ENCODE assay signal across 8 mouse cellular contexts in the genomic region with DNA sequence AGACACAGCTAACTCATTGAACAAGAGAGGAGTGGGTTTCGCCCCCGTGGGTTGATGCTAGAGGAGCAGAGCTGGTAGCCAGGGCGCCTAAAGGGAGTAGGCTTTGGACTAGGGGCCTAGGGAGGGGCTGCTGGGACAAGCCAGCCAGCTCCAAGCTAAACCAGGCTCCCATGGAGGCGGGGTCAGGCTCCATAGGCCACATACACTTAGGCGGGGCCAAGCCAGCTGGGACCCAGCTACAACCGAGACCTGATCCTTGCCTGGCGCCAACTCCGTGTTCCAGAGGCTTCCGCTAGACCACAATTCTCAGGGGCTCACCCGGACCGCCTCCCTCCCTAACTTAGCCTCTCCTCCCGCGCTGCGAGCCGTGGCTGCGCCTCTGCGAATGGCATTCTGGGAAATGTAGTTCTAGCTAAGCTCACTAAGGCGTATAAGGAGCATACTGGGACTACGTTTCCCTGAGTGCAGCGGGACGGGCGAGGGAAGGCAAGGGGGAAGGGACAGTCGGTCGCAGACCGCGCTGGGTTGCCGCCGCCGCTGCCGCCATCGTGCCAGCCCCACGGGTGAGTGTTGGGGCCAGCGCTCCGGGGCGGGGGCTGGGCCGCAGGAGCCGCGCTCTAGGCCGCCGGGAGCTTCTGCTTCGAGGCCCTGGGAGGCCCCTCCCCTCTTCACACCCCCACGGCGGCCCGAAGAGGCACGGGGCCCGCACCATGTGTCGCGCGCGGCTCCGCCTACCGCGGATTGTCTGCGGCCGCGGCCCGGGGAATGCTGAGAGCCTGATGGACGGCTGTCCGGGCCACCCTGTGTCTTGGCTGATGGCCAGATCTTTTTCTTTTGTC. TPM values are rescaled to one million over a fixed set of nuclear protein-coding genes. Genes with fewer than 3 reads are reported as not detected.
DNase-seq lines count a peak whose midpoint lies in the region; ATAC-seq and TF ChIP-seq lines count a peak whose summit lies in the region.

A gene (plus strand): TSS at position 438 of the 839 bp plus-strand sequence.

- TF ChIP-seq CTCF in kidney, adult 2 months (conservative IDR thresholded peaks at IDR 0.05; ENCODE audit: insufficient read depth, insufficient read length, low read depth, low read length) = 0 out of 2 replicates have a peak, but pooled peaks have one; percentile 11
- TF ChIP-seq CTCF in spleen, adult 2 months (IDR thresholded peaks at IDR 0.05; ENCODE audit: extremely low read depth, insufficient read depth, insufficient read length, insufficient replicate concordance) = no peak

- no peaks in the 10 kb centered on the region for H3K27me3 ChIP-seq in embryonic facial prominence, embryonic 13.5 days
- no peaks in the 10 kb centered on the region for H3K27me3 ChIP-seq in kidney, adult 2 months (replicated peaks; ENCODE audit: control insufficient read depth, insufficient read depth, low read length)
- no peaks in the 10 kb centered on the region for H3K27me3 ChIP-seq in limb, embryonic 12.5 days
- H3K27me3 ChIP-seq in midbrain, embryonic 15.5 days (replicated peaks) = no peaks in the 10 kb centered on the region
- H3K27me3 ChIP-seq in spleen, adult 2 months (ENCODE audit: control insufficient read depth, insufficient read depth, low read length) = no peaks in the 10 kb centered on the region

- DNase-seq in 3134 (ENCODE audit: extremely low read depth, insufficient read length, low spot score) = peak; percentile 98
- DNase-seq in adrenal gland, postnatal 36 days = peak; percentile 95 to 96
- peak; percentile 95 to 99 for DNase-seq in heart, adult 18-20 months
- DNase-seq in kidney, adult 2 months = peak; percentile 99
- DNase-seq in spleen, adult 2 months (ENCODE audit: low read depth in 1 of 2, low spot score in 2 of 2) = peak; percentile 84 to 87

- no peaks in the 10 kb centered on the region for H3K9me3 ChIP-seq in embryonic facial prominence, embryonic 13.5 days
- no peaks in the 10 kb centered on the region for H3K9me3 ChIP-seq in limb, embryonic 12.5 days
- H3K9me3 ChIP-seq in midbrain, embryonic 15.5 days = no peaks in the 10 kb centered on the region

- H3K9ac ChIP-seq in embryonic facial prominence, embryonic 13.5 days = peak within 1 kb of the TSS; percentile 95
- peak within 1 kb of the TSS; percentile 97 for H3K9ac ChIP-seq in limb, embryonic 12.5 days (replicated peaks)
- peak within 1 kb of the TSS; percentile 91 for H3K9ac ChIP-seq in midbrain, embryonic 15.5 days

- TF ChIP-seq POLR2A in kidney, adult 2 months (IDR thresholded peaks at IDR 0.05; ENCODE audit: low read depth, low read length) = peak; percentile 20
- peak; percentile 14; the same call in 1 of the 2 replicates for TF ChIP-seq POLR2A in spleen, adult 2 months (IDR thresholded peaks at IDR 0.05; ENCODE audit: low read depth, low read length)

- peak within 1 kb of the TSS; percentile 87 for H3K4me2 ChIP-seq in embryonic facial prominence, embryonic 13.5 days
- peak within 1 kb of the TSS; percentile 90 for H3K4me2 ChIP-seq in limb, embryonic 12.5 days
- peak within 1 kb of the TSS; percentile 88 for H3K4me2 ChIP-seq in midbrain, embryonic 15.5 days

- H3K4me3 ChIP-seq in embryonic facial prominence, embryonic 13.5 days = peak within 1 kb of the TSS; percentile 98
- H3K4me3 ChIP-seq in kidney, adult 2 months (ENCODE audit: insufficient read depth, low read depth, low read length) = peak within 1 kb of the TSS; percentile 98
- peak within 1 kb of the TSS; percentile 97 for H3K4me3 ChIP-seq in limb, embryonic 12.5 days (replicated peaks)
- H3K4me3 ChIP-seq in midbrain, embryonic 15.5 days = peak within 1 kb of the TSS; percentile 83
- peak within 1 kb of the TSS; percentile 73 for H3K4me3 ChIP-seq in spleen, adult 2 months (ENCODE audit: extremely low read depth, insufficient read depth, insufficient read length)

- peak within 1 kb of the TSS; percentile 94 for H3K27ac ChIP-seq in embryonic facial prominence, embryonic 13.5 days
- peak within 1 kb of the TSS; percentile 62 for H3K27ac ChIP-seq in kidney, adult 2 months (ENCODE audit: insufficient read depth, low read depth, low read length)
- H3K27ac ChIP-seq in limb, embryonic 12.5 days = peak within 1 kb of the TSS; percentile 85
- peak within 1 kb of the TSS; percentile 93 for H3K27ac ChIP-seq in midbrain, embryonic 15.5 days
- peak within 1 kb of the TSS; percentile 75 for H3K27ac ChIP-seq in spleen, adult 2 months (ENCODE audit: insufficient read depth, low read length)

- peak; percentile 98 for ATAC-seq in embryonic facial prominence, embryonic 13.5 days (ENCODE audit: insufficient number of reproducible peaks, insufficient read depth, low FRiP score, low TSS enrichment, low read depth)
- peak; percentile 98 for ATAC-seq in limb, embryonic 12.5 days (ENCODE audit: insufficient number of reproducible peaks, insufficient read depth, low FRiP score, low TSS enrichment, low read depth)
- peak; percentile 97 for ATAC-seq in midbrain, embryonic 15.5 days (replicated peaks)

- peaks cover 65% of the 10 kb centered on the region for H3K4me1 ChIP-seq in embryonic facial prominence, embryonic 13.5 days
- peaks cover 18% of the 10 kb centered on the region; the same call in 1 of the 2 replicates for H3K4me1 ChIP-seq in kidney, adult 2 months (ENCODE audit: control insufficient read depth, insufficient read depth, low read length)
- peaks cover 53% of the 10 kb centered on the region for H3K4me1 ChIP-seq in limb, embryonic 12.5 days (replicated peaks)
- H3K4me1 ChIP-seq in midbrain, embryonic 15.5 days = peaks cover 81% of the 10 kb centered on the region
- H3K4me1 ChIP-seq in spleen, adult 2 months (ENCODE audit: control insufficient read depth, insufficient read depth, insufficient read length) = peaks cover 14% of the 10 kb centered on the region

- H3K36me3 ChIP-seq in embryonic facial prominence, embryonic 13.5 days = peaks cover 12% of the 10 kb centered on the region
- H3K36me3 ChIP-seq in kidney, adult 2 months (ENCODE audit: control insufficient read depth, insufficient read depth, low read length) = no peaks in the 10 kb centered on the region
- peaks cover 21% of the 10 kb centered on the region for H3K36me3 ChIP-seq in limb, embryonic 12.5 days
- no peaks in the 10 kb centered on the region for H3K36me3 ChIP-seq in midbrain, embryonic 15.5 days (replicated peaks)
- no peaks in the 10 kb centered on the region for H3K36me3 ChIP-seq in spleen, adult 2 months (ENCODE audit: control insufficient read depth, insufficient read depth, low read length)

- under 1% methylated on average over 59 of the region's 59 CpGs for WGBS in embryonic facial prominence, embryonic 13.5 days
- WGBS in kidney, adult 2 months = under 1% methylated on average over 59 of the region's 59 CpGs
- WGBS in limb, embryonic 12.5 days = under 1% methylated on average over 59 of the region's 59 CpGs
- under 1% methylated on average over 56 of the region's 59 CpGs for WGBS in midbrain, embryonic 15.5 days
- under 1% methylated on average over 57 of the region's 59 CpGs for WGBS in spleen, adult 2 months

RNA-seq across cellular contexts. Expression of the gene that starts here (rescaled TPM):
- 10 to 100 TPM; 43.2 to 43.8 TPM for total RNA-seq in adrenal gland, postnatal 36 days (2021)
- 191 and 275 TPM in 2 replicates for polyA plus RNA-seq in embryonic facial prominence, embryonic 13.5 days (2015; fragmentation: Nextera tagmentation; extraction: Ambion mirVana)
- 10 to 100 TPM; 27.0 to 43.8 TPM for total RNA-seq in heart, adult 18-20 months (2021)
- 34.5 and 61.6 TPM in 2 replicates for polyA plus RNA-seq in kidney, adult 2 months (2012; rRNA removed)
- 253 and 266 TPM in 2 replicates for polyA plus RNA-seq in limb, embryonic 12.5 days (2016; fragmentation: Nextera tagmentation; extraction: Ambion mirVana)
- polyA plus RNA-seq in midbrain, embryonic 15.5 days (2015; fragmentation: Nextera tagmentation; extraction: Ambion mirVana) = 148 and 152 TPM in 2 replicates
- 13.1 and 14.5 TPM in 2 replicates for polyA plus RNA-seq in spleen, adult 2 months (2012; rRNA removed)

Comparison
In these comparisons a context has a peak if more than half of its experiments do, and no peak if none do; other contexts are left out.
1. Peak in every context shown above with its lines: DNase-seq, ATAC-seq, H3K4me3 ChIP-seq and H3K27ac ChIP-seq.